ENCODE assay signal across 13 mouse cellular contexts in genomic region chr1:132612066-132612465, GRCm38 (mm10).
"Had no signal": no experiment of that assay in that cellular context is flagged by ENCODE, and none has a peak within 500 bp of the region (broad histone marks: within the 10 kb centered on the region; RNA-seq: fewer than 3 reads in every experiment).

No protein-coding gene starts in this region.

- DNase-seq: gastrocnemius, postnatal 14 days; gastrocnemius, postnatal 36 days; heart, adult 11 months; heart, adult 2 months; heart, postnatal 10 days; heart, postnatal 4 days; kidney, adult 18-20 months; kidney, adult 8-10 months; kidney, postnatal 10 days; kidney, postnatal 25 days; kidney, postnatal 4 days; left cerebral cortex, postnatal 4 days; lung, adult 18-20 months had no signal
